Mouse (Mus musculus): ENCODE data around the gene Mars.

- no peak for TF ChIP-seq MAFK (IDR thresholded peaks at IDR 0.05; ENCODE audit: insufficient replicate concordance, low read length)
- no peak for TF ChIP-seq ZKSCAN1 (IDR thresholded peaks at IDR 0.05; ENCODE audit: borderline replicate concordance, low read depth, low read length)
- no peak for TF ChIP-seq USF1 (IDR thresholded peaks at IDR 0.05; ENCODE audit: low read depth, low read length)
- TF ChIP-seq CTCF (conservative IDR thresholded peaks at IDR 0.05 in 1 of 2, IDR thresholded peaks at IDR 0.05 in 1 of 2; ENCODE audit: low read depth in 2 of 2, low read length in 2 of 2): no peak
- TF ChIP-seq EP300 (IDR thresholded peaks at IDR 0.05; ENCODE audit: low read length): no peak
- no peak for TF ChIP-seq SIN3A (IDR thresholded peaks at IDR 0.05; ENCODE audit: low read length)
Observed at GRCm38 (mm10) chr10:127326017-127326801, 14.6 kb upstream of the Mars start.

Data from CH12.LX (cell line).